Comparison of ENCODE assay signal across 7 mouse cellular contexts in the genomic region with DNA sequence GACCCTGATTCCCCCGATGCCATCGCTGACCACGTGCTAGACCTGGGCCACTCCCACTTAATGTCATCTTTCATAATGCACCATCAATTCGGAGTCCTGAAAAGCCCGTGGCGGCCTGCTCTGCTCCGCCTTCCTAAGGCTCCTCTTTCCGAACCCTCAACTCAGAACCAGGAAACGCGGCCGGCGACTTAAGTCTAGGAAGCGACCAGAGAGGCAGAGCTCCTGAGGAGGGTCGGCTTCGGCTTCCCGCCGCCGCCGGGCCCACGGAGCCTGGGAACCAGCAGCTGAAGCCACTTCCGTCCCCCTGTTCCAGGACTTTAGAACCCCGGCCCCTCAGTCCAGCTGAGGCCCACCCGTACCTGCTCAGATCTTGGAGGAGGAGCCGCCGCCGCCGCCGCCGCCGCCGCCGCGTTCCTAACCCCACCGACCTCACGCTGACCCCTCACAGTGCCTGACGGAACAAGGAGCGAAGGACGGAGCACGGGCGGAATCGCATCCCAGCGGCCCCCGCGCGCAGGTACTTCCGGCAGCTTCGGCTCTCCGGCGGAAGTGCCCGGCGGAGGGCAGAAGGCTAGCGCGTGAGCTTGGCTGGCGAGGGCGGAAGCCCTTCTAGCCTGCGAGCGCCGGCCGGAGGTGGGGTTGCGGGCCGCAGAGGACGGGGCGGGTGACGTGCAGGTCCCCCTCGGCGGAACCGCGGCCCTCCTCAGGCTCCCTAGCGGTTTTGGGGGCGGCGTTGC. TPM values are rescaled to one million over a fixed set of nuclear protein-coding genes. Genes with fewer than 3 reads are reported as not detected.
DNase-seq lines count a peak whose midpoint lies in the region; ATAC-seq lines count a peak whose summit lies in the region.

Gene Zgpat (plus strand): TSS at position 69 of the 737 bp plus-strand sequence.
Gene Arfrp1 (minus strand): TSS at position 545 of the 737 bp plus-strand sequence.

- H3K9me3 ChIP-seq in embryonic facial prominence, embryonic 10.5 days: no peaks in the 10 kb centered on the region
- no peaks in the 10 kb centered on the region for H3K9me3 ChIP-seq in limb, embryonic 10.5 days (replicated peaks)
- H3K9me3 ChIP-seq in midbrain, embryonic 13.5 days: no peaks in the 10 kb centered on the region

- H3K27me3 ChIP-seq in embryonic facial prominence, embryonic 10.5 days (replicated peaks; ENCODE audit: low read depth, poor library complexity, severe bottlenecking): no peaks in the 10 kb centered on the region
- no peaks in the 10 kb centered on the region for H3K27me3 ChIP-seq in limb, embryonic 10.5 days (ENCODE audit: low read depth, poor library complexity, severe bottlenecking)
- no peaks in the 10 kb centered on the region for H3K27me3 ChIP-seq in midbrain, embryonic 13.5 days

- under 1% methylated on average over 71 of the region's 71 CpGs for WGBS in embryonic facial prominence, embryonic 10.5 days
- under 1% methylated on average over 71 of the region's 71 CpGs for WGBS in limb, embryonic 10.5 days
- under 1% methylated on average over 71 of the region's 71 CpGs for WGBS in midbrain, embryonic 13.5 days

- DNase-seq in adrenal gland, postnatal 10 days: peak; percentile 93
- DNase-seq in embryonic facial prominence, embryonic 10.5 days (ENCODE audit: low spot score): peak; percentile 94
- peak; percentile 86 for DNase-seq in kidney, adult 11 months
- peak; percentile 93 for DNase-seq in limb, embryonic 10.5 days (ENCODE audit: low spot score)
- peak; percentile 80 for DNase-seq in spleen, adult 12 weeks (ENCODE audit: low spot score)

- peak within 1 kb of the TSS; percentile 98 for H3K4me2 ChIP-seq in midbrain, embryonic 13.5 days (replicated peaks)

- ATAC-seq in granulocyte monocyte progenitor cell, adult 5-6 weeks (replicated peaks; ENCODE audit: poor library complexity, severe bottlenecking): peak; percentile 91
- peak; percentile 93 for ATAC-seq in midbrain, embryonic 13.5 days

- peaks cover 38% of the 10 kb centered on the region for H3K4me1 ChIP-seq in embryonic facial prominence, embryonic 10.5 days
- H3K4me1 ChIP-seq in limb, embryonic 10.5 days: peaks cover 28% of the 10 kb centered on the region
- peaks cover 46% of the 10 kb centered on the region for H3K4me1 ChIP-seq in midbrain, embryonic 13.5 days (replicated peaks)

- H3K4me3 ChIP-seq in embryonic facial prominence, embryonic 10.5 days: peak within 1 kb of the TSS; percentile 85
- H3K4me3 ChIP-seq in limb, embryonic 10.5 days: peak within 1 kb of the TSS; percentile 82
- H3K4me3 ChIP-seq in midbrain, embryonic 13.5 days (replicated peaks): peak within 1 kb of the TSS; percentile 95

- peak within 1 kb of the TSS; percentile 92 for H3K27ac ChIP-seq in embryonic facial prominence, embryonic 10.5 days (replicated peaks)
- peak within 1 kb of the TSS; percentile 90 for H3K27ac ChIP-seq in limb, embryonic 10.5 days
- peak within 1 kb of the TSS; percentile 85 for H3K27ac ChIP-seq in midbrain, embryonic 13.5 days

- H3K36me3 ChIP-seq in embryonic facial prominence, embryonic 10.5 days (replicated peaks): peaks cover 64% of the 10 kb centered on the region
- peaks cover 62% of the 10 kb centered on the region for H3K36me3 ChIP-seq in limb, embryonic 10.5 days
- peaks cover 41% of the 10 kb centered on the region for H3K36me3 ChIP-seq in midbrain, embryonic 13.5 days

- H3K9ac ChIP-seq in midbrain, embryonic 13.5 days (replicated peaks): peak within 1 kb of the TSS; percentile 95

RNA-seq across cellular contexts. Expression of gene Zgpat, which starts in this region (rescaled TPM):
- total RNA-seq in adrenal gland, postnatal 10 days (2021): 10 to 100 TPM; 26.1 to 37.0 TPM
- 46.9 and 51.8 TPM in 2 replicates for polyA plus RNA-seq in embryonic facial prominence, embryonic 10.5 days (2016; fragmentation: Nextera tagmentation; extraction: Ambion mirVana)
- 12.8 and 18.3 TPM in 2 replicates for total RNA-seq in granulocyte monocyte progenitor cell, adult 5-6 weeks (2014; fragmentation: Nextera tagmentation)
- total RNA-seq in granulocyte monocyte progenitor cell, adult 5-6 weeks (2017): 29.8 and 35.7 TPM in 2 replicates
- polyA plus RNA-seq in limb, embryonic 10.5 days (2016; fragmentation: Nextera tagmentation; extraction: Ambion mirVana): 43.8 and 54.0 TPM in 2 replicates
- 71.5 and 78.5 TPM in 2 replicates for polyA plus RNA-seq in midbrain, embryonic 13.5 days (2015; fragmentation: Nextera tagmentation; extraction: Ambion mirVana)

RNA-seq across cellular contexts. Expression of gene Arfrp1, which starts in this region (rescaled TPM):
- total RNA-seq in adrenal gland, postnatal 10 days (2021): 10 to 100 TPM; 37.9 to 48.2 TPM
- 74.0 and 74.4 TPM in 2 replicates for polyA plus RNA-seq in embryonic facial prominence, embryonic 10.5 days (2016; fragmentation: Nextera tagmentation; extraction: Ambion mirVana)
- total RNA-seq in granulocyte monocyte progenitor cell, adult 5-6 weeks (2014; fragmentation: Nextera tagmentation): 34.1 and 43.2 TPM in 2 replicates
- total RNA-seq in granulocyte monocyte progenitor cell, adult 5-6 weeks (2017): 38.6 and 39.2 TPM in 2 replicates
- 79.7 and 80.9 TPM in 2 replicates for polyA plus RNA-seq in limb, embryonic 10.5 days (2016; fragmentation: Nextera tagmentation; extraction: Ambion mirVana)
- 91.6 and 95.9 TPM in 2 replicates for polyA plus RNA-seq in midbrain, embryonic 13.5 days (2015; fragmentation: Nextera tagmentation; extraction: Ambion mirVana)

Comparison
In these comparisons a context has a peak if more than half of its experiments do, and no peak if none do; other contexts are left out.
1. Peak in every context shown above with its lines: DNase-seq, ATAC-seq, H3K4me3 ChIP-seq and H3K27ac ChIP-seq.